Mouse (Mus musculus): ENCODE results near the gene 1700012B07Rik.

DNA sequence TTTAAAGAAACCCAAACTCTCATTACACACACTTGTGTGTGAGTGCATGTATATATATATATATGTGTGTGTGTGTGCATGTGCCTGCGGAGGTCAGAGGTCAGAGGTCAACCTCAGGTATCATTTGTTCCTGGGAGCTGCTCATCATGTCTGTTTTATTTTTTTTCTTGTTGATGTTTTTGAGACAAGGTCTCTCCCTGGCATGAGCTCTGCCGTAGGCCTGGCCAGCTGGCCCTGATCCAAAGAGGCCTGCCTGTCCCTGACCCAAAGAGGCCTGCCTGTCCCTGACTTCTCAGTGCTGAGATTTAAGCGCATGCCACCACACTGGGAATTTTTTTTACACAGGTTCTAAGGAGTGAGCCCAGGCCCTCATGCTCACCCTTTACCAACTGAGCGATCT lies 24.1 kb upstream of the 1700012B07Rik start:
- TF ChIP-seq CTCF (IDR thresholded peaks at IDR 0.05; ENCODE audit: low read depth) (no peak), EP300 (IDR thresholded peaks at IDR 0.05; ENCODE audit: low read depth) (no peak)

Data from liver, postnatal 0 days (tissue).